Comparison of ENCODE assay signal across 12 mouse cellular contexts in genomic region chr3:139397077-139397865, GRCm38 (mm10).
A peak's percentile ranks its signal among the peaks of the same experiment; 100 is the strongest.
DNase-seq lines count a peak whose midpoint lies in the region; ATAC-seq and TF ChIP-seq lines count a peak whose summit lies in the region.
"Had no signal": no experiment of that assay in that cellular context is flagged by ENCODE, and none has a peak within 500 bp of the region (broad histone marks: within the 10 kb centered on the region; RNA-seq: fewer than 3 reads in every experiment).

No protein-coding gene starts in this region.

- H3K9me3 ChIP-seq in forebrain, embryonic 16.5 days (ENCODE audit: control insufficient read depth, low read length): no peaks in the 10 kb centered on the region
- H3K9me3 ChIP-seq in forebrain, embryonic 15.5 days: peaks cover 6% of the 10 kb centered on the region; the same call in 1 of the 2 replicates

- peak; percentile 4 for DNase-seq in layer of hippocampus, adult 9-11 months
- DNase-seq in layer of hippocampus, adult 2 months (ENCODE audit: low spot score in 2 of 2): no peak
- peak; percentile 62 for DNase-seq in brain, adult 2 months (ENCODE audit: low read depth, low spot score)
- DNase-seq in left cerebral cortex, adult 9 months (ENCODE audit: low spot score in 2 of 2): peak; percentile 2 to 6
- no peak for DNase-seq in heart, adult 11 months
- DNase-seq: adrenal gland, postnatal 10 days; cerebellum, adult 9-10 months; heart, postnatal 36 days had no signal

- ATAC-seq in forebrain, embryonic 16.5 days: peak; percentile 58
- no peak for ATAC-seq in forebrain, embryonic 15.5 days (replicated peaks)
- ATAC-seq in erythroblast, adult 5-6 weeks (replicated peaks; ENCODE audit: low FRiP score, poor library complexity, severe bottlenecking): no peak

- H3K4me3 ChIP-seq in forebrain, embryonic 16.5 days (replicated peaks; ENCODE audit: low read length): no peak overlapping the region
- no peak overlapping the region for H3K4me3 ChIP-seq in forebrain, embryonic 15.5 days
- no peak overlapping the region for H3K4me3 ChIP-seq in layer of hippocampus, adult 2 months
- H3K4me3 ChIP-seq: limb, embryonic 12.5 days had no signal

- H3K27ac ChIP-seq in forebrain, embryonic 16.5 days (ENCODE audit: low read length): no peak overlapping the region
- no peak overlapping the region for H3K27ac ChIP-seq in forebrain, embryonic 15.5 days (replicated peaks)
- H3K27ac ChIP-seq in layer of hippocampus, adult 2 months: no peak overlapping the region
- H3K27ac ChIP-seq: limb, embryonic 12.5 days had no signal

- H3K36me3 ChIP-seq in forebrain, embryonic 16.5 days (ENCODE audit: control insufficient read depth, insufficient read depth): no peaks in the 10 kb centered on the region
- no peaks in the 10 kb centered on the region for H3K36me3 ChIP-seq in forebrain, embryonic 15.5 days
- H3K36me3 ChIP-seq: limb, embryonic 12.5 days had no signal

- H3K9ac ChIP-seq in forebrain, embryonic 16.5 days (replicated peaks; ENCODE audit: low read depth, low read length): no peak overlapping the region
- H3K9ac ChIP-seq in forebrain, embryonic 15.5 days (replicated peaks): no peak overlapping the region
- H3K9ac ChIP-seq: limb, embryonic 12.5 days had no signal

- no peak overlapping the region for H3K4me2 ChIP-seq in forebrain, embryonic 16.5 days (ENCODE audit: low read length)
- no peak overlapping the region for H3K4me2 ChIP-seq in forebrain, embryonic 15.5 days (replicated peaks)
- H3K4me2 ChIP-seq: limb, embryonic 12.5 days had no signal

- H3K27me3 ChIP-seq in forebrain, embryonic 16.5 days (replicated peaks; ENCODE audit: control insufficient read depth, insufficient read depth, low read length): no peaks in the 10 kb centered on the region
- no peaks in the 10 kb centered on the region for H3K27me3 ChIP-seq in forebrain, embryonic 15.5 days
- H3K27me3 ChIP-seq: limb, embryonic 12.5 days had no signal

- no peaks in the 10 kb centered on the region for H3K4me1 ChIP-seq in forebrain, embryonic 16.5 days (replicated peaks; ENCODE audit: control insufficient read depth, insufficient read depth, low read length)
- no peaks in the 10 kb centered on the region for H3K4me1 ChIP-seq in forebrain, embryonic 15.5 days
- H3K4me1 ChIP-seq: limb, embryonic 12.5 days had no signal

- 58% methylated on average over 9 of the region's 9 CpGs for WGBS in forebrain, embryonic 16.5 days
- 54% methylated on average over 9 of the region's 9 CpGs for WGBS in forebrain, embryonic 15.5 days

- no peak for TF ChIP-seq CTCF in layer of hippocampus, adult 2 months (conservative IDR thresholded peaks at IDR 0.05)

Comparison
In these comparisons a context has a peak if more than half of its experiments do, and no peak if none do; other contexts are left out.
1. DNase-seq: peak in layer of hippocampus, adult 9-11 months (single experiment), brain, adult 2 months (single experiment) and left cerebral cortex, adult 9 months (2 of 2); none in layer of hippocampus, adult 2 months (0 of 2) and heart, adult 11 months (single experiment).